Mouse (Mus musculus) spleen, postnatal 10 days (tissue): Measurements from ENCODE around the gene Smok2b.
"Not testable (repeated sequence)": the region's sequence is repeated elsewhere in the genome, so short reads cannot be mapped to it uniquely, and the experiment has no call there.

Source experiments
- DNase-seq, 2 experiments: peaks; one replicate each; pipeline ENCODE4 v3.0.0; 2021 to 2022; ENCODE audit warnings: low spot score in 2 of 2

Gene Smok2b

DNA sequence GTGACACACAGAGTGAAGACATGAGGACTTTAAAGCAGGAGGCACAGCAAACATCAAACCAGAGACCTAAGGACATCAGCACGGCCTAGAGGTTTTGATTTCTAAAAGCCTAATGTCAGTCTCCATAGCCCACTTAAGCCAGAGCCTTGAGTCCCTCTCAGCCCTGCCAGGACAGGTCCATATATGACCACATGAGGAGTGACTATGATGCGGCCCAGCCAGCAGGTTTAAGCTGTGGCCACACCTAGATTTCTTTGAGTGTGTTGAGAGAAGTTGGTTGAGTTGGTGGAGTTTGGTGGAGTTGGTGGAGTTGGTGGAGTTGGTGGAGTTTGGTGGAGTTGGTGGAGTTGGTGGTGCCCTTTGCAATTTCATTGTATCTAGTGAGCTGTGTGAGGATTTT, at the start of gene Smok2b:
Gene Smok2b, plus strand, starts transcription at position 301 of the 400 bp plus-strand sequence.
- not testable (repeated sequence) for DNase-seq

DNA sequence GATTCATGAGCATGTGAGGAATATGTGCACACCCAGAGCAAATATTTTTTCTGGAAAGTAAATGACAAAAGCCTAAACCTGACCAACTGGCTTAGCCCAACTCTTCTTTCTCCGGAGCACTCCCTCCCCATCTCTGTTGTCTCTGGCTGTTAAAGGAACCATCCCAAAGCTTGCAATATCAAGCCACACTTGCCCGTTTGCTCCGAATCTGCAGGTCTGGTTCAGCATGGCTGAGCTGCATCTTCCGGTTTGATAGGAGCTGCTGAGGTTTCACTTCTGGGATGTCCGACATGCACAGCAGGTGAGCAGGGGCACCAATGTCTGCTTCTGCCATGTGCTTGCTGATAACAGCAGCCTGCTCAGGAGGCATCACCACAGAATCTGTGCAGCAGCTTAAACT, 49.6 kb upstream of the Smok2b start:
- DNase-seq: not testable (repeated sequence)

DNA sequence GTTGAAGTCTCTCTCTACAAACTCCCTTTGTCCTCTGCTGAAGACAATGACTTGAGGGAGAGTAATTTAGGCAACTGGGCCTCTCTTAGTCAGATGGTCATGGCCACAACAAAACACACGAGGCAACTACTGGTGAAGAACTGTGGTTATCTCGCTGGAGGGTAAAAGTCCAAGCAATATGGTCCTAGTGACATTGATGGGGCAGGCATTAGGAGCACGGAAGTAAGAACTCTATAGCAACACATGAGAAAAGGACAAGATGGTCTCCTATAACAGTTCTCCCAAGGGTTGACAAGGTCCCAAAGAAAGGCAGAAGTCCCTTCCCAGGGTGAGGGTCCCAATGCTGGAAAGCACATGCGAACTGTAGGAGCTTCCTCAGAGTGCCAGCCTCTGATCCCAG, 47.3 kb upstream of the Smok2b start:
- not testable (repeated sequence) for DNase-seq

DNA sequence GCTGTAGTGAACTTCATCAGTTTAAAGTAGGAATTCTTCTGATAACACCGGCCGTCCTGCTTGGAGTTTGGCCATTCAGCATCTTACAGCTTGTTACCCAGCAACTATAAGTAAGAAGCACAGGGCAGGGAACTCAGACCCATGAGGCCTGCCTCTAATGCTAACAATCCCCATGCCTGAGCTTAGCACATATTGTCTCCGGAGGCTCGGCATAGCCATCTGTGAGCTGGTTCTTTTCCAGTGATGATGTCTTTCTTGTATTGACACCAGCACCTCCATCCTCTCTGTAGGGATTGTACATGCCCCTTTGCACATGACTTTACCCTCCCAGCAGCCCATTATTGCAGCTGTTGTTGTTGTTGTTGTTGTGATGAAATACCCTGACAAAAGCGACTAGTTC, 45.5 kb upstream of the Smok2b start:
- not testable (repeated sequence) for DNase-seq

DNA sequence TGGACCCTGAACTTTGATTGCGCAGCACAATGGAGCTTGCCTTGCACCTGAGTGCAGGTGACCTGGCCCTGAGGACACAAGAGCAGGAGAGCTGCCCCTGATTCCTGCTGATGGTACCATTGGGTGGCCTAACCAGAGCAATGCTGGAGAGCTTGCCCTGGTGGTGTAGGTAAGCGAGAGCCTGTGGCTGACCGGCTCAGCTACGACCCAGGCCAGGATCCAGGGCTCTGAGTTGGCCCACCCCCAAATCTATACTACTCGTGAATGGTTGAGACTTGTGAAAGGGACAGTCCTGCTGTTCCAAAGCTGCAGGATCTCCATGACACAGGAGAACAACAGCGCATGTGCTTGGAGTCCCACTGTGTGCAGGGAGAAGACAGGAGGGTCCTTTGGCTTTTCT, 43.5 kb upstream of the Smok2b start:
- DNase-seq: not testable (repeated sequence)

DNA sequence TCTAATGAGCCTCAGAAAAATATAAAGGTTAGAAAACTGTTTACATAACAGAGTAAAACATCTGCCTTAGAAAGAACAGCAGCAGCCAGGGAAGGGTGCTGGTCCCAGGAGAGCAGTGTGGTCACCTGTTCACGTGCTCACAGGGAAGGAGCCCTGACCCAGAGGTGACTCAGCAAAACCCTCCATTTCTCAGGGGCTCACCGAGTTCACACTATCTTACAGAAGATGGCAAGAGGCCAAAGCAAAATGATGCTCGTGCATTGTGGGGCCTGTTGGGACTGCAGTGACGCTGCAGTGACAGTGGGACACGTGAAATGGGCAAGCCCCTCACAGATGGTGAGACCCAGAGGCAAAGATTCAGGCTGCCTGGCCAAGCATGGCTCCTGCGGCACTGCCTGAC, 42.4 kb upstream of the Smok2b start:
- DNase-seq: not testable (repeated sequence)

DNA sequence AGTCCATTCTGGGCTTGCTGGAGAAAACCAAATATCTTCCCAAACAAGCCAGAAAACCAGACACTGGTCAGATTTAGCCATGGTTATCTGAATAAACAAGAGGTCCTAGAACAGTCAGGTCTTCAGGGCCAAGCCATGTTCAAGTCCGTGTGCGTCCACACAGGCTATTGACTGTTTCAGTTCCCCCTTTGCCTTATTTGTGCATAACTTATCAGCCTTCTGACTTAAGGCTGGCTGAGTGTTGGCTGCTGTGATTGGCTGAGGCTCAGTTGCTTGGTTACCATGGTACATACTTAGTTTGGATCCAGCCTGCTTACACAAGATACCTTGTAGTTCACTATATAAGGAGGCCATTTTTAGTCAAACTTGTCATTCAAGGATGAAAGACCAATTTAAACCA, 41.2 kb upstream of the Smok2b start:
- DNase-seq: not testable (repeated sequence)

DNA sequence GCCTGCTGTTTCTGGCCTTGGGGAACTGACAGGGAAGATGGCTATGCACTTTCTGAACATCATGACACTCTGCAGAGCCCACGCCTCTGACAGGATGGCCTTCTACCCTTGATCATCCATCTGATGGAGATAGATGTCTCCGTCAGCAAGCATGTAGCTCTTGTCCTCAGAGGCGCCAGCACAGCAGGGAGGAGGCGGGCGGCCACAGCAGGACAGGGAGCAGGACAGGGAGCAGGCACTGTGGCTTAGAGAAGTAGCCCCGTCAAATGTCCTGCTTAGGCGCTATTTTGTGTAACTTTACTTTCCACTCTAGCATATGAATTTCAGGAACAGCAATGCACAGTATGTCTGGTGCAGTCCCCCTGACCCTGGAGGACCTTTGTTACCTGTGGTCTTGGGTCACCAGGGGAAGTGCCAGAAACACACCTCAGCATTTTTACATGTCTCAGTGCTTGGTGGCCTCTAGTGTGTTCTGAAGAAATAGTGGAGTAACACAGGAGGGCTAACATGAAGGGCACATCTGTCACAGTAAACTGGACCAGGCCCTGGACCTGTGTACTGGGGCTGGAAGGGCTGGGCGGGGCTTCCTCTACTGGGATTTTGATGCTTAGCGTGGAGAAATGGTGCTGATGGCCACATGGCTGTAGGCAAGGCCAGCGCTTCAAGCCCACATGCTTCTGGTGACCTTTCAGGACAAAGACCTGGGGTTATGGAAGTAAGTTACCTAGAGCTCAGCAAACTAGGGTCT, 39.0 kb upstream of the Smok2b start:
- not testable (repeated sequence) for DNase-seq

DNA sequence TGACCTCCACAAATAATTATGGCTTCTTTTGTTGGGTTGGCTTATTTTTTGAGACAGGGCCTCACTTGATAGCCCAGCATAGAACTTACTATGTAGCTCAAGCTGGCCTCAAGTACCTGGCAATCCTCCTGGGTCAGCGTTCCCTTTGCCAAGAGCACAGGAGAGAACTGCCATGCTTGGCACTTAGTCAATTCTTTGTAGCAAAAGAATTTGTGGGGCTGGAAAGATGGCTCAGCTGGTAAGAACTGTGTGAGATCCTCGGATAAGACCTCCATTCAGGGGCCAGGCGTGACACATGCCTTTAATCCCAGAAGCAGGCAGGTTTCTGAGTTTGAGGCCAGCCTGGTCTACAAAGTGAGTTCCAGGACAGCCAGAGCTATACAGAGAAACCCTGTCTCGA, 33.6 kb upstream of the Smok2b start:
- not testable (repeated sequence) for DNase-seq

DNA sequence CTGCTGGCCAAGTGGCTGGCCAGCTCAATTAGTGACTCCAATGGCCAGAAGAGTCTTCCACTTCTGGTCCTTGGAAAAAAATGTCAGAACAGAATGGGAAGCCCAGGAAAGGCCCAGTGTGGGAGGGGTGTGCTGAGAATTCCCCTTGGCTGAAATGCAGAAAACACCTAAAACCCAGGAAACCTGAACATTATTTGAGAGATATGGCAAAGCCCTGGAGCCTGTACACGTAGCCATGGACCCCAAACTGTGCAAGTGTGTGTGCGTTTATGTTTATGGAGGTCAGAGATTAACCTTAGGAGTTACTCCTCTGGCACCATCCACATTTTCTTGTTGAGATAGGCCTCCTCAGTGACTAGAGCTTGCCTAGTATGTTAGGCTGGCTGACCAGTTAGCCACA, 31.2 kb upstream of the Smok2b start:
- not testable (repeated sequence) for DNase-seq

DNA sequence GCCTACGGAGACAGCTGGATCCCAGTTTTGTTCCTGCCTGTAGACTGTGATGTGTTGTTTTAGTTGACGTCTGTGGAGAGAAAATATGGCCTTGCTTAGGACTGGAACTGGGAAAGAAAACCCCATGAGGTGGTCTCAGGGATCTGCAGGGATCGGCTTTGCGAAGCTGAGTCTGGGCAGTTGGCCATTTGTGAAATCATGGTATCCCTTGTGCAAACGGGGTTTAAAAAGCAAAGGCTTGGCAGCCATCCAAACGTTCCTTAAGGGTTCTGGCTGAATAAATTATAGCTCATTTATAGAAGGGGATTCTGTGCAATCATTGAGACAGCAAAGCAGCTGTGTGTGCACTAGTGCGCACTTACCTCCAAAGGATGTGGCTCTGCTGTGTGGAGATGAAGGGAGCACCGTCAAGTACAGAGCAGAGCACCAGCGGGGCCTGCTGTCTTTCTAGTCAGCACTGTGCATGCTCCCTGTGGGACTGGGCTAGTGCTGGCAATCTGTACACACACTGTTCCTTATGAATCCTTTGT, 30.1 kb upstream of the Smok2b start:
- DNase-seq: not testable (repeated sequence)

DNA sequence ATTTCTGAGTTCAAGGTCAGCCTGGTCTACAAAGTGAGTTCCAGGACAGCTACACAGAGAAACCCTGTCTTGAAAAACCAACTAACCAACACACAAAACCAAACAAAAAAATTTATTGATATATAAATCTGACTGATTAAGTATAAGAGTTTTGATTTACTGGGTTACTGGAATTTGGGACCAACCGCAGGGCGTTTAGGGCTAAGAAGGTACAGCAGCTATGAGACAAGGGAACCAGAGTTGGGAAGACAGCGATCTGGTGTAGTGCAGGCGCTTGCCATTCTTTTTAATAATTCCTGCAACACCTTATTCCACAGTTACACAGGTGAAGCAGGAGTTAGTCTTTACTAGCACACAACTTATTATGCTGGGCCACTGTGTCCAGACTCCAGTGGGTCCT, 28.5 kb upstream of the Smok2b start:
- not testable (repeated sequence) for DNase-seq

DNA sequence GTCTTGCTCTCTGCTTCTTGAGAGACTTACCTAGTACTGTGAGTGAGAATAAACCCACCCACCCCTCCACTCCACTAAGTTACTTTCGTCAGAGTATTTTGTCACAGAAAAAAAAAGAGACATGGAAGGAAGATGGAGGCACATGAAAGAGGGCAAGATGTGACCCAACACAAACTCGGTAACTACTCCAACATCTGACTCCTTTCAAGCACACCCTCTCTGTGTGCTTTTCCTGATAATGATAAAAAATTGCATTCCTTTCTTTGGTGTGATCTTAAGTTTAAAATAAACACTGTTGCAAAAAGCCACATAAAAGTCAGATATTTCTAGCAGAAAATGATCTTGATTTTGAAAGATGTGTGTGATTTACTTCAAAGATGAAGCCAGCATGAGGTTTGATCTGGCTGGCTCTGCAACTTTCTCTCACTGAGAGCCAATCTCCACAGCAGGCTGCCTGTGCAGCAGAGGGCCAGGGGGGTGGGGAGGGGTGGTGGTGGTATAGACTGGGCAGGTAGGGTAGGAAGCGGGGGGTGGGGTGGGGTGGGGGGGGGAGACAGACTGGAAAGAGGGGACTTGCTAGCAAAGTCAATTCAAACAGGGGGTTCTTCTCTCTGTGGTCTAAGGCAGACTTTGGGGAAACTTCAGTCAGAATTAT, 27.5 kb upstream of the Smok2b start:
- DNase-seq: not testable (repeated sequence)

DNA sequence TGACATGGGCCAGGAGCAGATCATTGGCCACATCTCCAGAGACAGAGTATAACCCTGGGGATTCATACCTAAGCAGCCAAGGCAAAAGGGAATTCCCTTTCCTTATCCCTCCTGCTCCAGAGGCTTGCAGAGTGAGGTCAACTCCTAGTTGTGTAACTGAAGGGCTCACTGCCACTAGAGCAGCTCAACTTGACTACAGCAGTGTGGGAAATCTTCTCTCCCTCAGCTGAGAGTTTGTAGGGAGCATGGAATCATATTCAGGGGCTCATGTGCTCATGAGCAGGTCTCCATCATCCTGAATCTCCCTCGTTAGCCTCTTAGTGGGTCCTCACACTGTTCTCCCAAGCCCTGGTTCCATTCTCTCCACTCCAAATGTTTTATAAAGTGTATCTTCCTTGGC, 24.8 kb upstream of the Smok2b start:
- not testable (repeated sequence) for DNase-seq

DNA sequence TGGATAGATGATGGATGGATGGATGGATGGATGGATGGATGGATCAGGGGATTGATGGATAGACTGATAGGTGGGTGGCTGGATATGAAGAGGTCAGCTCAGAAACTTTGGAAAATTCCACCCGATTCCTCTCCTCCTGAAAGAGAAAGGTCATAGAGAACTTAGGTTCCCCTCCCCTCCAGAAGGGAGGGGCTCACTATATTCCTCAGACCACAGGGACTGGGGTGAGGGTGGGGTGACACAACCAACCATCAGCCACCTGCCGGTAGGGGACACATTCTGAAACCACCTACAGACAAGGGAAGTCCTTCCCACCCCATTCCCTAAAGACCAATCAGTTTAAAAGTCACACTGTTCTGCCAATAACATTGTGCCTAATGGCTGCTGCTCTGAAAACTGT, 23.6 kb upstream of the Smok2b start:
- DNase-seq: no peak

DNA sequence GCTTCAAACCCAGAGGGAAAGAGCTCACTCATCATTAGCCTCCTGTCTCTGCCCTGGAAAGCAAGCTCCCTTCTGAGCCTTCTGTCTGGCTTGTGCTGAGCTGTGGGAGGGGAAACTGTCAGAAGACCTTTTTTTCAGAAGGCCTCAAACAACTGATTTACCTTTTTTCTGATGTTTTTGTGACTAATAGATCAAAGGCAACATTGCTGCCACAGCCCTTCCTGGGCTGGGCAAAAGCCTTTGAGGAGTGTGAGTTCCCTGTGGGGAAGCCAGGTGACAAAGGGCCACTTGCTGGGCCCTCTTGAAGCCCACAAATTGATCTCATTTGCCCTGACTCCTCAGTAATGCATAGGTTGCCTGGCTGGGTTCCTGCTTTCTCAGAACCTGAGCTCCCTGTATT, 21.6 kb upstream of the Smok2b start:
- not testable (repeated sequence) for DNase-seq

DNA sequence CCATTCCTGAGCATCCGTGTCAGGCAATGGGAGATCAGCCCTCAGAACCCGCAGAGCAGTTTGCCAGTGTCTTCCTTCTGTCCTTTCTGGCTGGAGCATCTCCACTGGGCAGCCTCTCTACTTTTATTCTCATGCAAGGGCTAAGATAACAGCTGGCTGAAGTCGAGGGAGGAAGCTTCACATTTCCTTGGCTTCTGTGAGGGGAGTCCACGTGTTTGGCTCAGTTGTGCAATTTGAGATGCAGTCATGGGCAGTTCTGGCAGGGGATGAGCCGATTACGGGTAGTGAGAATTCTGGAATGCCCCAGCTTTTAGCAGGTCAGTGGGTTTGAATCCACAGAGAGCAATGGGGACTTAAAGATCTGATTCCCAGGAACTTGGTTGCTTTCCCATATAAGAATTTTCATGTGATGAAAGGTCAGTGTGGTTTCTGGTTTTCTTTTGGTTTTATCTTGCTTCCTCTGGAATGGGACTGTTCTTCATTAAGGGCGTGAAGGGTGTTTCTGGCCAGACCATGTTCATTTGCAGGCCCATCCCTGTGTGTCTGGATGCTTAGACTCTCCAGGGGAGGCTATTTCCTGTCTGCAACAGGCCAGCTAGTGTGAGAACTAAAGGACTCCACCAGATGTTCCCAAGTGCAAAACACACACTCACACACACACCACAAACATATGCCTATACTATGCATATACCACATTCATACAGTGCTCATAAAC, 17.8 kb upstream of the Smok2b start:
- no peak for DNase-seq

DNA sequence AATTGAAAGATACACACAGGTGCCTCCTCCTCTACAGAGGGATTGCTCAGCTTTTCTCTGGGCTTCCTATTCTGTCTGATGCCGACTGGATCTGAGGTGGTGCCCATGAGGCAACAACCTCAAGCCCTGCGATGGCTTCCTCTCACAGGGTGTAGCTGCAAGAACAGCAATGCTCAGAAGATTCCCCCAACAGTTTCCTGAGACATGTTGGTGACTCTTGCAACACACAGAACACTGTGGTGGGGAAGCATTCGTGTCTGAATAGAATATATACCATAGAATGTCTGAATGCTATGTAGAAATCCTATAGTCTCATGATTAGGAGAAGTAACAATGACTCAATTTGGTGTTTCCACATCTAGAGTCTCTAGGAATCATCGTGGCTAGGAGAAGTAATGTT, 15.9 kb upstream of the Smok2b start:
- DNase-seq: no peak

DNA sequence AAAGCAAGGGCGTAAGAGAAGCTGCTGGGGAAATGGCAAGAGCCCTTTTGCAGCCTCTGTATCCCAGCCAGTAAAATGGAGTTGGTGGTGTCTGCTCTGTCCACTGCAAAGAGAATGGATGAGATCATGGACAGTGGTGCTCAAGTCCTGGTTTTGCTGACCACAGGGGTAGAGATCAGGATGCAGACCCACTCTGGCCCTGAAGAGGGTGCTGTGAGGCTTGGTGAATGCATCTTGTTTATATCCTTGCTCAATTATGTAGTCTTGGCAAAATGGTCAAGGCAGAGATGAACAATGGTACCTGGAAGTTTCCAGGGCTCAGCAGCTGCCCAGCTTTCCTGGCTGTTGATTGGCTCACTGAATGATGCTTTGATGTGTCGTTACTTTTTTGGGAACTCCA, 14.5 kb upstream of the Smok2b start:
- no peak for DNase-seq

DNA sequence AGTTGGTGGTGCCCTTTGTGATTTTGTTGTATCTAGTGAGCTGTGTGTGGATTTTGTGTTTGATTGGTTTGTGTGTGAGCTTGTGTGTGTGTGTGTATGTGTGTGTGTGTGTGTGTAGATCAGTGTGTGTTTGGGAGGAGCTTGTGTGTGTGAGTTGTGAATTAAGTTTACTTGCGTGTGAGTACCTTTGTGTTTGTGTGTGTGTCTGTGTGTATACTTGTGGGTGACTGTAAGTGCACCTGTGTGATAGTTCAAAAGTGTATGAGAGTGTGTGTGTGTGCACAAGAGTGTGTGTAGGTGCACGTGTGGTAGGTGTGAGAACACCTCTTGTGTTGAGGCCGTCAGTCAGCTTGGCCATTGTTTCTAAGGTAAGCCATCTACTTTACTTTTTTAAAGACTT, 9.2 kb upstream of the Smok2b start, which contains the start of gene Smok2a:
Gene Smok2a, plus strand, starts transcription at position 301 of the 400 bp plus-strand sequence.
- no peak for DNase-seq

DNA sequence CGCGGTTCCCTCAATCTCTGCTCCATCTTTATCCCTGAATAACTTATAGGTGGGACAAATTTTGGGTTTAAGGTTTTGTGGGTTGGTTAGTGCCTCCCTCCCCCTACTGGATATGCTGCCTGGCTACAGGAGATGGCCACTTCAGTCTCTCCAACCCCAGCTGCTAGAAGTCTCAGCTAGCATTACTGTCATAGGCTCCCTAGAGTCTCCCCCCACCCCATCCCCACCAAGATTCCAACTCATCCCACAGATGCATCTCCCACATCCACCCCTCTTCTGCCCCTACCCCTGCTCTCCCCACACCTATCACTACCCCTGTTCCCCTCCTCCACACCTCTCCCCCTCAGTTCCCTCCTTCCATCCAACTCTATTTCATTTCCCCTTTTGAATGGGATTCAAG, 8.1 kb upstream of the Smok2b start:
- not testable (repeated sequence) for DNase-seq

DNA sequence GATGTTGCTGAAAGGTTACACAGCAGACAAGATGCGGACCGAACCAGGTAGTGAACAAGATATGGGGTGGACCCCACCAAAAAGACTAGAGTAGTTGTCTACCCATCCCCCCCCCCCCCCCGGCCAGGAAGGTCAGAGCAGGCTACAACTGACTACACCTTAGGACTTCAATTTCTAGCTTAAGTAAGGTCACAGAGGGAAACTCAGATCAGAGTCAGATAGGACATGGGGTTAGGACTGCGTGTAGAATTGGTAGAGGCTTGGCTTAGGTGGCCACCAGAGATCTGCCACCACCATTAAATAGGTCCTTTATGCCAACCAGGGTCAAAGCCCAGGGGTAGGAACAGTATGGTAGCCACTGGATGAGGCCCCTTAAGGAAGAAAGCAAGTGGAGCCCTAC, 9.4 kb downstream of the Smok2b start:
- DNase-seq: not testable (repeated sequence)
